Mouse (Mus musculus): ENCODE results near the gene Rad21l.

Gene Rad21l

DNA sequence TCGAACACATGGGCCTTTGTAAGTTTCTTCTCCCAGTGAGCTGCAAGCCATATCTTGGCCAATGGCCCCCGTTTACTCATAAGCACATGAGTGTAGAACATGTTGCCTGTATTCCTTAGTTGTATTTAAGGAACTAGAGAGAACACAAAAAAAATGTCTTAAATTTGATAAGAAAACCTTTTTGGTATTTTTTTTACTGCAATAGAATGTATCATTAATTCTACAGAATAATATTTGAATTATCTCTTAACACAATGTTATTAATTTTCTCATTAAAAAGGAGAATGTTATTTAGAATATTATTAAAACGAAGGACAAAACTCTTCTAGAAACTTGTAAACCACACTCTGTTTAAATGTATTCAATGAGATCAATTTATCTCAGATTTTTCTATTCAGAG, at the start of gene Rad21l:
Gene Rad21l, minus strand, starts transcription at position 101 of the 400 bp plus-strand sequence.
- DNase-seq (ENCODE audit: low spot score in 2 of 2) = no peak

DNA sequence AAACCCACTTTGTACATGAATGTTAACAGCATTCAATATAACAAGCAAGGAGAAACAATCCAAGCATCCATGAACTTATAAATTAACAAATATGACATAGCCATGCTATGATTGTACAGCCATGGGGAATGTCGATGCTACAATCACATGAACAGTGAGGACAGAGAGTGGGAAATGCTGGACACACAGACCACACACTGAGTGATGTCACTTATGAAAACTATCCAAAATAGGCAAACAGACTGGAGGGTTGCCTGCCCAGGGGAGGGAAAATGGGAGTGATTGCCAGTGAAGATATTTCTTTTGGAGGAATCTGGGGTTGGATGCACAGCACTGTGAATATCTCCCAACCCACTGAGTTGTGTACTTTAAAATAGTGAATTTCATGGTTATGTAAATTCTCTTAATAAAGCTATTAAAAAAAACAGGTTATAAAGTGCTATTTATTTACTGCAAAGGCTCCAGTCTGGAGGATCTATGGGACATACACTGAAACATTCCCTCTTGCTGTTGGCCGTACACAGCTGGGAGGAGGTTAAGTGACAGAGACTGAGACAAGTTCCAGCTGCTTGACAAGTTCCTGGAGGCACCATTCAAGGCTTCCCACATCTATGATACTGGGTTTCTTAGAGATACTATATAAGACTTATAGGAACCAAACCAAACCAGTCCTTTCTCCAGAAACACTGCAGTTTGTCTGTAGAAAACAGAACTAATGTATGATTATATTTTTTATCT, 48.2 kb upstream of the Rad21l start:
- DNase-seq (ENCODE audit: low spot score in 2 of 2) = no peak

DNA sequence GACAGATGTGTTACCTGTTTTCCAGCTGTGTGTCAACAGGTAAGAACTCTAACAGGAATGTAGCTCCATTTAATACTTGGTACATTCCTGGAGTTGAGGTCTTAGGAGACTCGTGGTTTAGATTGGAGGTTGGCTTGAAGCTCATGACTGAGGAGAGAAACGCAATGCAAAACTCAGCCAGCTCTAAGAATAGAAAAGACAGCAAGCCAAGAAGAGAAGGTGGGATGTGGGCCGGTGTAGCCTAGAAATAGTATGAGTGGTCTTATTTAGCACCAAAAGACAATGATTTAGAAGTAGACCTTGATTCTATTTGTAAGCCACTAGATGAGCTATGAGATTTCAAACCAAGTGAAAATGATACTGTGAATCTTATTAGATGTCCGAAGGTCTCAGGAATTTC, 47.2 kb upstream of the Rad21l start:
- DNase-seq (ENCODE audit: low spot score in 2 of 2) = no peak

DNA sequence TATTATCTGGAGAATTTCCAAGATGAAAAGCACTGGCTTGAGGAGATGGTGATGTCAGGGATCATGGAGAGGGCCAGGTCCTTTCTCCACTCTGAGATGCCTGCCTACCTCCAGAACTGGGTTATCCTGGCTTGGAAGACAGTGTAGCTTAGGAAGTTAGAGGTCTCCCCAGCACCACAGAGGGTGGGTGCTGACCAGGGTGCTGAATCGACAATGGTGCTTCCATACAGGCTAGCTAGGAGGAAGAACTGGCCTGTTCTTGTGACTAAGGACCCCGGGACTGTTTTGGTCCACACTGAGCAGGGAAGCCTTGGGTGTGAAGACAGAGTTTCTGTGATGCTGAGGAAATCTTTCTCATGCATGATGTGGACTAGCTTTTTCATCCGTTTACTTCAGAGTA, 44.3 kb upstream of the Rad21l start:
- DNase-seq (ENCODE audit: low spot score in 2 of 2) = no peak

DNA sequence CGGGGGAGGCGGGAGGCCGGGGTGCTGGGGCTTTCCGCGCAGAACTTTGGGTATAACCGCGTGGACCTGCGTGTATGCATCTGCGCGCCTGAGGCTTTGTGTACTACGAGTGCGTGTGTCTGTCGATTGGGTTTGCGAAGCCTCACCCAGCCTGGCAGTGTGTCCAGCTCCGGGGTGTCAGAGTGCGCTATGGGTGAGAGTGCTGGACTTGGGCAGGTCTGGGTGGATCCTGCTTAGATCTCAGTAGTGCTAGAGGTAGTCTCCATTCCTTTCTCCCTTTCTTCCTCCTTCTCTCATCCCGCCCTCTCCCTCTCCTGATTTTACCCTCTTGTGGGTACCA, 34.5 kb upstream of the Rad21l start:
- no peak for DNase-seq (ENCODE audit: low spot score in 2 of 2)

DNA sequence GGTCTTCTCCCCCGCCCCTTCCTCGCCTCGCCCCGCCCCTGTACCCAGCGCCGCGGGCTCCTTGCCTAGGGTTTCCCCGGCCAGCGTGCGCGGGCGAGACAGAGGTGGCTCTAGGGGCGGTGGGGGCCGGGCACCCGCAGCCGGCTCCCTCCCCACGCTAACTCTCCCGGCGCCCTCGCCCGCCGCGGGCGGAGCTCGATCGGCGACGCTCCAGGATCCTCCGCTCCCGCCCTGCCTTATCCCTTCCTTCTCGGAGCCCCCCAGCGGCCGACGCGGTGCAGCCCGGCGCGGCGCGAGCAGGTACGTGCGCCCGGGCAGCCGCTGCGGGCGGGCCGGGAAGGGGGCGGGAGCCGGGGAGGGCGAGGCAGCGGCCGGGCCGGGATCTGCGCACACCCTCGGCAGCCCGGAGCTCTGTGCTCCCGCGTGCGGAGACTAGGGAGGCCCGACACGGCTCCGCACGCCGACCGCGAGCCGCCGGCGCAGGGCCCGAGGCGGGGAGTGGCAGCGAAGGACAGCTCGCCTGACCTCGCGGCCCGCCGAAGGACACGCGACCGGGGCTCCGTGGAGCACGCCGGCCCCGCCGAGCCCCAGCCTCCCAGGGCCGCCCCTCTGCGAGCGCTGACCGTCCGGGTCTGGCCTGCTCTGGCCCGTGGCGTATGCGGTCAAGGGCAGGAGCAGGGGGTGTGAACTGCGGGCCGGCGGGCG, 34.0 kb upstream of the Rad21l start:
- no peak for DNase-seq (ENCODE audit: low spot score in 2 of 2)

DNA sequence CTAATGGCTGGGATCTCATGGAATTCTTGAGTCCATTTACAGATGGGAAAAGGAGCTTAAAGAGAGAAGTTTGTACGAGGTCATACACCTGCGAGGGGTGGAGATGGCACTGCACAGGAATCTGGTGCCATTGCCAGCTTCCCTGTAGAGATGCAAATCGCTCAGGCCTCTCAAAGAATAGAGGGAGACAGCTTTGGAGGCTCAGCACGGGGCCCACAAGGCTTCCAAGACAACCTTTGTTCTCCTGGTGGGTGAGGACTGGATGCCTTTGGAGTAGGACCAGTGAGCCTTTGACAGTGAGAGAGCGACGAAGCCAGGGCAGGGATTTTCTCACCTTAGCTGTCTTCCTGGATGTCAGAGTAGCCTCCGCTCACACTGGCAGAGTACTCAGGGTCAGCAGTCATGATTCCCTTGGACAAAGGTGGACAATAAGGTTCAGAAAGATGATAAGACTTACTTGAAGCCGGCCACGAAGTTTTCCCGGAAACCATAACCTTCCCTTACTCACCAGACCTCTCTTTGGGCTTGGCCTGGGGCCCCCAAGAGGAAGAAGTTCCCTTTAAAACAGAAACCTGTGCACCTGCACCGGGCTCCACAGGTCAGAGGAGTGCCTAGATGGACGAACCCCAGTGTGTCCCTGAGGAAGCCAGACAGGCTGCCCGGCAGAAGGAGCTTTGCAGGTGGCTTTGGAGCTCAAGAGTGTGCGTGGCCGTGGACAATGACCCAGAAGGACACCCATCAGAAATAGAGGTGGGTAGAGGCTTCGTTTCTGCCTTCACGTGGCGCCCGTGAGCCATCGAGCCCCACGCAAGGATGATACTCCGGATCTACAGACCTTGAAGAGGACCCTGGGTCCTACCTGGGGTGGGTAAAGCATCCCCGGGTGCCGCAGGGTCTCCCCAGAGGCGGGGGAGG, 33.2 kb upstream of the Rad21l start, which contains the start of gene Tmem74b:
Gene Tmem74b, plus strand, starts transcription at position 778 of the 915 bp plus-strand sequence.
- DNase-seq (ENCODE audit: low spot score in 2 of 2) = no peak

DNA sequence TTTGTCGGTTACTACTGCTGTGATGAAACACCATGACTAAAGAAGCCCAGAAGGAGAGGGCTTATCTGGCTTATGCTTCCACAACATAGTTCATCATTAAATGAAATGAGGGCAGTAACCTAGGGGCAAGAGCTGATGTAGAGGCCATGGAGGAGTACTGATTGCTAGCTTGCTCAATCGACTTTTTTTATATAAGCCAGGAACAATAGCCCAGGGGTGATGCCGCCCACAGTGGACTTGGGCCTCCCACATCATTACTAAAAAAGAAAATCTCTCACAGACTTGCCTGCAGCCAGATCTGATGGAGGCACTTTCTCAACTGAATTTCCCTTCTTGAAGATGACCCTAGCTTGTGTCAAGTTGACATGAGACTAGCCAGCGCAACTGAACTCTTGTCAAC, 14.6 kb upstream of the Rad21l start:
- DNase-seq (ENCODE audit: low spot score in 2 of 2) = no peak

DNA sequence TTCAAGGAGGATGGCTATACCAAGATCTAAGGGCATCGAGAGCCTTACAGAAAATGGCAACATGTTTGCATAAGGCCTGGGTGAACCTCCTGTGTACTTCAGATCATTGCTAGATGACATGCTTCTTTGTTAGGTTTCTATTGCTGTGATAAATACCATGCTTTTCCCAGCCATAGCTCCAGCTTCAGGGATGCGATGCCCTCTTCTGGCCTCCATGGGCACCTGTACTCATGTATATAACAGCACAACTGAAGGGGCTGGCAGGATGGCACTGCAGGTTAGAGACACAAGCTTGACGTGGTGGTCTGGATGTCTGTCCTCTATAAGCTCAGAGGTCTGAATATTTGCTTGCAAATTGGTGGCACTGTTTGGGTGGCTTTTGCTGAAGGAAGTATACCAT, 14.0 kb upstream of the Rad21l start:
- no peak for DNase-seq (ENCODE audit: low spot score in 2 of 2)

DNA sequence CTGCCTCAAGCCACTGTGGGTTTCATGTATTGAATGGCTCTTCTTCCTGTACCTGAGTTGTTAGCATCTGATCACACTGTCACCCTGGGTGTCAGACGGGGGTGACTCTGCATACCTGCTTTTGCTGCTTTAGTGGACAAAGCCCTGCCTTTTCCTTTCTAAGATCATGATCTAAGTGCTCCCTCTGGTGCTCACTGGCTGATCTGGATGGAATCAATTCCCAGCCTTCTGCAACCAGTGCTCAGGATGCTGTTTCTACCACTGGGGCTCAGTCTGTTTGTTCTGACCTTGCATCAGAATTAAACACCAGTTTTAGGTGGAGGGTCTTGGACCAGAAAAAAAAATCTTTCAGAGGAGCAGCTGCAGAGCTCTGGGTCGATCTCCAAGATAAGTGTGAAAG, 7.9 kb upstream of the Rad21l start:
- no peak for DNase-seq (ENCODE audit: low spot score in 2 of 2)

DNA sequence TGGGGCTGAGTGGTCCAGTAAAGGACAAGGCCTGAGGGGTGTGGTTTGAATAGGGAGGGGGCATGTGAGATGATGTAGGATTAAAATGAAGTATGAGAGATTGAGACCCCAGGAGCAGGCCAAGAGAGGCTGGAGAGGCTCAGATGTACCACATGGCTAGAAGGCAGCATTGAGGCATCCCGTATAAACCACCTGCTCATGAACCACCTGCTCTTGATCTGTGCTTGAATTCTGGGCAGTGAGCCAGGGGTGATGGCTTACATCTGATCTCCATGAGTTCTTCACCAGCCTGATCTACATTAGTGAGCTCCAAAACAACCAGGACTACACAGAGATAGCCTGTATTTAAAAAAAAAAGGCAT, 2.6 kb upstream of the Rad21l start:
- DNase-seq (ENCODE audit: low spot score in 2 of 2) = no peak

DNA sequence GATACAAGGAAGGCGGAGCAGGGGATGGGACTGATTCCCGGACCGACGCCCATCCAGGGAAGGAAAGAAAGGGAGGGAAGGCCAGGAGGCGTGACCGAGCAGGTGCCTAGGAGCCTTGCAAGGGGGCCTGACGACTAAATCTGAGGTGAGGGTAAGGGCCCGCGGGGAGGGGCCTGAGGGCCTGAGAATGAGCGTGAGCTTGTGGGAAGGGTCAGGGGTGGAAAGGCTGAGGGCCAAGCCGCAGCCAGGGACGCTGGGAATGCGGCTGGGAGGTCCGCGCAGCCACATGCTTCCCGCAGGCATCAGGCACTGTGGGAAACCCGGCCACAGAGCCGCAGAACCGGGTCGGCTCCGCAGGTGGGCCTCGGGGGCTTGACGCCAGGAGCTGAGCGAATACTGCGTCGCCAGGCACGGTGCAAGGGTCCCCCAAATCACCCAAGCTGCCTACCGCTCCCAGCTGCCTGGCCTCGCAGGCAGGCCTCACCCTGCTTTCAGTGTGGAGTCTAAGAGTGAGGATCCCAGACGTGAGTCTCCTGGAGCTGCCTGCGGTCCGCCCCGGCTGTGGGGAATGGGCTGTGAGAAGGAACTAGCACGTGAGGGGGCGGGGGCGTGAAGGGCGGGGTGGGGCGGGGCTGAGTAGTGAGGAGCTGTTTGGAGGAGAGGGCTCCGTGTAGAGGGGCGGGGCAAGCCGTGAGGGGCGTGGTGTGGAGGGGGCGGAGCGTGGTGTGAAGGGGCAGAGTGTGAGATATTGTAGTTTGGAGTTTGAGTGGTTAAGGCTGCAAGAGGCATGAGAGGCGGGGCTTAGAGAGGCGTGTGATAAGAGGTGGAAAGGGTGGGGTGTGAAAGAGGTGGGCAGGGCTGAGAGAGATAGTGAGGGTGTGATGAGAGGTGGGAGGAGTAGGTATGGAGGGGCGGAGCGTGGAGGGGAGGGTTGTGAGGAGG, 2.0 kb upstream of the Rad21l start:
- DNase-seq (ENCODE audit: low spot score in 2 of 2) = no peak

DNA sequence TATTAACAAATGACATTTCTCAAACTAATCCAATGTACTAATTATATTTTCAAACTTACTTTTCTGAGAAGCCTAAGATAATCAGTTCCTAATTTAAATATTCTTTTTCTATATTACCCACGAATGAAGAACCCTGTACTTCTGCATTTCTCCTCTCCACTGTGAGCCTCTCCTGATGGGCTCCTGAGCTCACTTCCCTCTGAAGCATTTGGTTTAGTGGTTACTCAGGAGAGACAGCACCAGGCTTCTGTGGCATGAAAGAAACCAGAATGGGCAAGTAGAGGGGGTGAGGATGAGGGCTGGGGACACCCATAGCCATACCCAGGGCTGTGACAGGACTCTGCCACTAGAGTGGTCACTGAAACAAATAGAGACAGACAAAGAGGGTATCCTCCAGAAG, 16.3 kb downstream of the Rad21l start:
- DNase-seq (ENCODE audit: low spot score in 2 of 2) = no peak

DNA sequence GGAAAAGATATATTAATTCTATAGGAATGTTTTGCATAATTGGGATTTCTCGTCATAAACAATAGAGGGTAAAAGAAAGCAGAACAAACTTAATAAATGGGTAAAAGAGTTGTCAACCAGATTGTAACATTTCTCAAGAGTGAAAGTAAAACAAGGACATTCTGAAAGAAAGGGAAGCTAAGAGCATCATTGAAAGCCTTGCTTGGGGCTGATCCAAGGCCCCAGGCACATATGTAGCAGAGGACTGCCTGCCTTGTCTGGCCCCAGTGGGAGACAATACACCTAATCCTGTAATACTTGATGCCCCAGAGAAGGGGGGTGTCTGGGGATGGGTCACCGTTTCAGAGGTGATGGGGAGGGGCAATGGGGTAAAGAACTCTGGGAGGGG, 32.3 kb downstream of the Rad21l start:
- no peak for DNase-seq (ENCODE audit: low spot score in 2 of 2)

DNA sequence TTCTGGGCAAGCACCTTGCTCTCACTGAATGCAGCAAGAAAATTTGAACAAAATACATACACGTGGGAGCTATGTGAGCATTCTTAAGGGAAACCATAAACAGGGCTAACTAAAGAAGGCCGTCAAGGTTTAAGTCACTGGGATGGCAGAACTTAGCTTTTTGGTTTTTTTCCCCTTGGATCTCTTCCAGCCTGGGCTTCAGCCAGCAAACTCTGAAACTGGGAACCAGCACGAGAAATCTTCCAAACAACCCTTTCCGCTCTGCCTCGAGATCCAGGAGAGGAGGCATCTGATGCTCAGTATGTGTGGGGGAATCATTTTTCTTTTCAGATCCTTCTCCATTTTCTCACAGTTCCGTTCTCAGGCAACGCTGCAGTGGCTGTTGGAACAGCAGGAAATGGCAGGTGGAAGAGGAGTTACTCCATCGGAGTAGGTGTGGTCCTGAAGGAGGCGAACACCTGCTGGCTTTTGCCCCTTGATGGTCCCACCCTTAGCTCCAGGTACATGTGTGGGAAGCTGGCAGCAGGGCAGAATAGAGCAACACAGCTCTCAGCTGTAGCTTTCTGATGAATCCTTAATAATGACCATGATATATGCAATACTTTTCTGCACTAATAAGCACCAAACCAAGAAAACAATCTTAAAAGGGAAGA, 32.8 kb downstream of the Rad21l start:
- DNase-seq (ENCODE audit: low spot score in 2 of 2) = no peak

DNA sequence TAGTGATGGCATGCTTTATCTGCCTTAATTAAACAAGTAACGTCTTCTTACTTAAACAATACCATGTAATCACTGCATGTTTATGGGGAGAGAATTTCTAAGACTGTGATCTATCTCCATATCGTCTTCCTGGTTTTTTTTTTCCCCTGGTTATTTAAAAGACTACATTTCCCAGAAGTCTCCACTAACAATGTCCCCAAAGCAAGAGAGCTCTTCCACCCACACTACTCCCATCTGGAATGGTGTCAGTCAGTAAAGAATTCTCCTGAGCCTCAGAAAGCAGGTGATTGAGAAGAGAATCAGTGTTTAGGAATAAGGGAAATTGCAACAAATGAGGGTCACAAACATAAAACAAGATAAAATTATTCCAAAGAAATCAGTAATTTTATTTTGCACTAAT, 33.4 kb downstream of the Rad21l start:
- DNase-seq (ENCODE audit: low spot score in 2 of 2) = no peak

DNA sequence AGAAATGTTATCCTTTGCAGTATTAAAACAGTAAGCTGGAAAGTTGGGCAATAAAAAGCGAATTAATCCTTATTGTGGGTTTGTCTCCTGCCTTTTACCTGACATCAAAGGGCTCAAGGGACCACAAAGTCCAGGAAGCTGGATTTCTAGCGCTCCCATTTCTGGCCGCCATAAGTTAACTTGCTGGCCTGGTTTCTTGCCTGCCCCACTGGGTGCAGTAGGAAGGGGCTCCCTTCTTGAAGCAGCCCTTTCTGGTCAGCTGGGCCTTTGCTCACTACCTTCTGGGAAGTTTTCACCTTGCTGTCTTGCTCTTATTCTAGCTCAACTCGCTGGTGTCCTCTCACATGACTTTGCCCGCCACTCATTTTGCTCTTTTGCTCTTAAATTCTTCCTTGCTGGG, 35.4 kb downstream of the Rad21l start:
- no peak for DNase-seq (ENCODE audit: low spot score in 2 of 2)

DNA sequence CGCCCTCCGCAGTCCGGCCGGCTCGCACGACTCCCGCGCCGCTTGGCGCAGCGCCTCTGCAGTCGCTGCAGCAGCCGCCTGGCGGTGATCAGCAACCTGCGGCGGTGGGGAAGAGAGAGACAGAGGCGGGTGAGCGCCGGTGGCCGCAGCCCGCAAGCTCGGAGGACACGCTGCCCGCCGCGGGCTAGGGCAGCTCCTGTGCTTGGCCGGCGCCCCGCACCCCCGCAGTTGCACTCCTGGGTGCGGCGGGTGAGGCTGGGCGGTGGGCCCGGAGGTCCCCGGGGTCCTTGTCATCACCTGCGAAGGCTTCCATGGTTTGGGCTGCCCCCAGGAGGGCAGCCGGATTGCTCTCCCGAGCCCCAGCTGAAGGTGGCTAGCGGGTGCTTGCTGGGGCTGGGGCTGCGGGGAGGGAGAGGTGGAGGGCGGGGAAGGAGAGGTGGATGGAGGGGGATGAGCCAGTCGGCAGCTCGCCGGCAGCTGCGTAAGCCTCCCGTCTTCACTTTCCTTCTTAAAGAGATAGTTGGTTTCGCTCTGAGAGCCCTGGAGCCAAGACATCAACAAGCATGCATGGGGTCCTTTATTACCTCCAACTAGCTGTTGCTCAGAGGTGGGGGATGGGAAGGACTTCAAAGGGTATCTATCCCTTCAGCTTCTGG, 36.0 kb downstream of the Rad21l start, which contains the start of gene Snph:
Gene Snph, minus strand, starts transcription at position 435 of the 656 bp plus-strand sequence.
- DNase-seq (ENCODE audit: low spot score in 2 of 2) = peak; percentile 54 to 60

DNA sequence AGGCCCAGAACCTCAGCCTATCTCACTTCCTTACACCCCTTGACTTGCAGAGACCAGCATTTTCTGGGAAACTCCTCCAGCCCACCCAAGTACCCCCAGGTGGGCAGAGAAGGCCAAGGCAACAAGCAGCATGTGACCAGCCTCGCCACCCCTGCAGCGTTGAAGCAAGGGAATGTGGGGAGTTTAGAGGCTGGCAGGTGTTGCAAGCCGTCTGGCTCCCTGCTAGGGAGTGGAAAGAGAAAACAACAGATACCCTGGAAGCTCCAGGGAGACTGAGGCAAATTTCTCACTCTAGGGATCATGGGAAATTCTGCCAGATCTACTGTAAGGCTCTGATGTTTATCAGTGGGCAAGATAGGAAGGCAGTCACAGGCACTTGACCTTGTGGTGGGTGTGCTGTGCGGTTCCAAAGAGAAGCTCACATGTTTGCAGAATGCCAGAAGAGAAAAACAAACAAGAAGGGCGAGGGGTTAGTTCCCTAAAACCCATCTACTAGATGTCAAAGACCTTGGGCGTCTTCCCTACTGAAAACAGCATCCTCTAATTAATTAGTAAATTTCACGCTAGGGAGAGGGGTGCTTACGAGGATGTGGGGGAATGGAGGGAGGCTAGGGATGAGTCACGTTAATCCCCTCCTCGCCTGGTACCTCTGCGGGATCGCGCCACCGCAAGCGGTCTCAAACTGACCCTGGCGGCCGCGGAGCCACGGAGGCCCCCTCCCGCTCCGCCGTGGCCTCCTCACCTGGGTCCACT, 36.8 kb downstream of the Rad21l start:
- no peak for DNase-seq (ENCODE audit: low spot score in 2 of 2)

DNA sequence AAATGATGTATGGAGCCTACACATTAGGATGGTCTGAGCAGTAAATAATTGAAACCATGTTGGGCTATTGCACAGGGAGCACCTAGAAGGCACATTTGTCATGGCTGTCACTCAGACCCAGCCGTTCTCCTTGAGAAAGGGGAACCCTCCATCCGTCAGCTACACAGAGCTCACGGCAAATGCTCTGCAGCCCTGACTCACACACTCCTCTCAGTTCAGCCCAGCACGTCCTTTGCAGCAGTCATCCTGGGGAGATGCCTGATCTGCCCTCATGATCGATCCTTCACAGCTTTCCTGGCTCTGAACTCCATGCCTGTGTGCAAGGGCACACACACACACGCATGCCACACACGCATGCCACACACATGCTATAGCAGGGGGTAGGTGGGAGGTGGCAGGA, 39.0 kb downstream of the Rad21l start:
- DNase-seq (ENCODE audit: low spot score in 2 of 2) = no peak

All from frontal cortex, postnatal 25 days (tissue).